Mouse (Mus musculus): ENCODE measurements around the gene Gprc5b. TPM values are rescaled to one million over a fixed set of nuclear protein-coding genes. Genes with fewer than 3 reads are reported as not detected.

Gene Gprc5b
- 9.7 and 11.5 TPM in 2 replicates for polyA plus RNA-seq (2015; fragmentation: Nextera tagmentation; extraction: Ambion mirVana)

DNA sequence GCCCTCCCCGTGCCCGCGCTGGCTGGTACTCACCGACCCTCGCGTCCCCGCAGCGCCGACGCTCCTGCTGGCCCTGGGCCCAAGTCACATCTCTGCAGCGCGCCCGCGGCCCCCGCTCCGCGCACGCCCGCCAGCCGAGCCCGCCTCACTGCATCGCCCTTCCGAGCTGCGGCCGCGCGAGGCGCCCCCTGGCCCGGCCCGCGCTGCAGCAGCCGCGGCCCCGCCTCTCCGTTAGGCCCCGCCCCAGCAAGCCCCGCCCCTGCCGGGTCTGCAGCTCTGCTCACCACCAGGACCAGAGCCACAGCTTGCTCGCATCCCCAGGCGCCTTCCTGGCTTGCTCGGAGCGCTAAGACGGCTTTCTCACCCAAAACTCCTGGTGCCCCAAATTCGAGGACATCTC lies at the start of gene Gprc5b:
Gene Gprc5b (minus strand): TSS at position 205 of the 400 bp plus-strand sequence.
- Histone ChIP-seq H3K27ac (peak within 1 kb of the TSS; percentile 75), H3K27me3 (peaks cover 3% of the 10 kb centered on the region; the same call in 1 of the 2 replicates), H3K9ac (peak within 1 kb of the TSS; percentile 85), H3K4me2 (peak within 1 kb of the TSS; percentile 94), H3K9me3 (no peaks in the 10 kb centered on the region), H3K36me3 (no peaks in the 10 kb centered on the region), H3K4me3 (peak within 1 kb of the TSS; percentile 70), H3K4me1 (peaks cover 37% of the 10 kb centered on the region)
- under 1% methylated on average over 44 of the region's 44 CpGs for WGBS
- peak; percentile 90 for ATAC-seq (ENCODE audit: insufficient number of reproducible peaks, insufficient read depth, low FRiP score, low TSS enrichment, low read depth)

GRCm38 (mm10) chr7:119041502-119041901 lies 46.5 kb upstream of the Gprc5b start:
- Histone ChIP-seq H3K4me3 (no peak overlapping the region), H3K27ac (no peak overlapping the region), H3K9me3 (no peaks in the 10 kb centered on the region), H3K27me3 (no peaks in the 10 kb centered on the region), H3K9ac (no peak overlapping the region), H3K36me3 (no peaks in the 10 kb centered on the region), H3K4me1 (no peaks in the 10 kb centered on the region), H3K4me2 (no peak overlapping the region)
- ATAC-seq (ENCODE audit: insufficient number of reproducible peaks, insufficient read depth, low FRiP score, low TSS enrichment, low read depth) = no peak

DNA sequence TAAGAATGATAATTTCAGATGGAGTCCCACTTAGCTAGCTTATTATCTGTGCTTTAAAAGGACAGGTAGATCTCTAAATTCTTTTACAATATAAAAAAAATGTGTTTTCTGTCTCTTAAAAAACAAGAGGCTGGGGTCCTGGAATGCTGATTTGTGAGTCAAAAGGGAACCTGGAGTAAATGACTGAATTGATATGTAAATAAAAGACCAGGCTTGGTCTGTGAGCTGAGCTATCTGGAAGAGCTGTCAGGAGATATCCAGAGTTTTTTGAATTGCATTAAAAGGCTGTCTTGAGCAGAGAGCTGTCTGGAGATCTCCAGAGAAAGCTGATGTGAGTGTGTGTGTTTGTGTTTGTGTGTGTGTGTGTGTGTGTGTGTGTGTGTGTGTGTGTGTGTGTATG lies 42.6 kb upstream of the Gprc5b start:
- Histone ChIP-seq H3K4me2 (no peak overlapping the region), H3K36me3 (no peaks in the 10 kb centered on the region), H3K4me1 (0 out of 2 replicates have a peak, but pooled peaks cover 3% of the 10 kb centered on the region), H3K27ac (no peak overlapping the region), H3K9ac (no peak overlapping the region), H3K27me3 (no peaks in the 10 kb centered on the region), H3K9me3 (no peaks in the 10 kb centered on the region), H3K4me3 (no peak overlapping the region)
- no peak for ATAC-seq (ENCODE audit: insufficient number of reproducible peaks, insufficient read depth, low FRiP score, low TSS enrichment, low read depth)

DNA sequence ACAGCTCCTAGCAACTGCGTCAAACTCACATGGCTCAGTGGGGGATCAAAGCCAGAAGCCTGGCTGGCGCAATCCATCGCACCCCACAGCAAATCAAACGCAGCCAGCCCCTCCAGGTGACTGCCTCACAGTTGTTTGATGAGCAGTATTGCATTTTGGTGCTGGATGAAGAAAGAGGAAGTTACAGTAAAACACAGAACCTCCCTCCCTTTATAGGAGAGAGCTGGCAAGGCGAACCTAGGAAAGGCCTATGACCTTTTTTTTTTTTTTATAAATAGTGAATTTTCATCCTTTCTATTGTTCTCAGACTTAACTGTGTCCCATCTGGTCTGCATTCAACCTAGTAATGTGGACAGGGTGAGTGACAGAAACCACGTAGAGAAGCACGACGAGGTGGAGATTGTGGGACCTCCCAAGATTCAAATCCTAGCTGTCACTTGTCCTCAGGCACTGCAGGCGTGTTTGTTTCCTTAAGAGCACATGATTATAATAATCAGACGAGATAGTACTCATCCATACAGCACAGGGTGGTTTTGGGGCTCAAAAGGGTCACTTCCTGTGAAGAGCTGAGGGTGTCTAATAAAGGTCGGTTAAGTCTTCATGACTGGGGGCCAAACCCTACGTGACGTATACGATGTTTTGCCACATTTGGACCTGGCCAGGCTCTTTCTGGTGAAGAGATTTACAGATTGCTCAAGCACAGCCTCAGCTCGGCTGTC lies 39.4 kb upstream of the Gprc5b start:
- Histone ChIP-seq H3K27ac (no peak overlapping the region), H3K4me1 (0 out of 2 replicates have a peak, but pooled peaks cover 3% of the 10 kb centered on the region), H3K9me3 (no peaks in the 10 kb centered on the region), H3K27me3 (no peaks in the 10 kb centered on the region), H3K4me3 (no peak overlapping the region), H3K36me3 (no peaks in the 10 kb centered on the region), H3K9ac (no peak overlapping the region), H3K4me2 (no peak overlapping the region)
- ATAC-seq (ENCODE audit: insufficient number of reproducible peaks, insufficient read depth, low FRiP score, low TSS enrichment, low read depth) = no peak
- 48% methylated on average over 15 of the region's 15 CpGs for WGBS

GRCm38 (mm10) chr7:119023394-119023921 lies 28.4 kb upstream of the Gprc5b start:
- H3K9me3 ChIP-seq = no peaks in the 10 kb centered on the region
- H3K4me3 ChIP-seq = no peak overlapping the region
- H3K27ac ChIP-seq = no peak overlapping the region
- H3K36me3 ChIP-seq = no peaks in the 10 kb centered on the region
- WGBS = 21% methylated on average over 17 of the region's 17 CpGs
- no peak for ATAC-seq (ENCODE audit: insufficient number of reproducible peaks, insufficient read depth, low FRiP score, low TSS enrichment, low read depth)
- H3K27me3 ChIP-seq = no peaks in the 10 kb centered on the region
- no peaks in the 10 kb centered on the region; the same call in 1 of the 2 replicates for H3K4me1 ChIP-seq
- H3K9ac ChIP-seq = no peak overlapping the region
- H3K4me2 ChIP-seq = 0 out of 2 replicates have a peak overlapping the region, but pooled peaks have one; percentile 14

DNA sequence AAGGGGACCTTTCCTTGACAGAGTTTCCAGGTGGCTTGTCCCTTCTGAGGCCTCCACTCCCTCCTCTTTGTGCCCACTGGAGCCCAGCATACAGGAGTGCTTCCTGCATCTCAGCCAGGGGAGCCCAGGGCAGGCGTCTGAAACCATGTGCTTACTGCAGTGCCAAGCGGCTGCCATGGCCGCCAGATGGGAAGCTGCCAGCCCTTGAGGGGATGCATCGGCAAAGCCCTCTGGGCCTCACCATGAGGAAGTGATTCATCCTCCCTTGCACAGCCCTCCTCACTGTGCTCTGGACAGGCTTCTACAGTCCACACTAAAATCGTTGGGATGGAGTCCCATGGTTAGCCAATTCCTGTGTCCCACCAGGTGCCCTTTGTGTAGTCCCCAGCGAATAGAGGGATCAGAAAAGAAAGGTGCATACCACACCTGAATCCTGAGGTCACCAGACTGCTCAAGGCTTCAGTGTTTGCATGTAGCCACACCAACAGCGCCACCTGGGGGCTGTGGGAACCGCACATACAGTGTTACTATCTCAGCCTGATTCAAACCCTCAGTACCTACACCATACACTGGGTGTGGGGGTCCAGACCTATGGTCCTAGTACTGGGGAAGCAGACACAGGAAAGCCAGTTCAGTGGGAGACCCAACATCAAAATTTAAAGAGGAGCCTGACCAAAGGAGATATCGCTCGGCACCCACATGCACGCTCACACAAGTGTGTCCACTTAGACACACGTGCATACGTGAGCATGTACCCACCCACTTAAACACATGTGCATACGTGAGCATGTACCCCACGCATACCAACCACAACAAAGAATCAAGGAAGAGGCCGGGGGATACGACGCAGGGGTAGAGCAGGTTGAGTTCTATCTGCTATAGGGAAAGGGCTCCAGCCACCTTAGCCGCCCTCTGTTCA lies 27.5 kb upstream of the Gprc5b start:
- ATAC-seq (ENCODE audit: insufficient number of reproducible peaks, insufficient read depth, low FRiP score, low TSS enrichment, low read depth) = no peak
- Histone ChIP-seq H3K27me3 (no peaks in the 10 kb centered on the region), H3K9me3 (no peaks in the 10 kb centered on the region), H3K27ac (no peak overlapping the region), H3K4me1 (no peaks in the 10 kb centered on the region; the same call in 1 of the 2 replicates), H3K4me3 (no peak overlapping the region), H3K4me2 (no peak overlapping the region), H3K9ac (no peak overlapping the region), H3K36me3 (no peaks in the 10 kb centered on the region)
- WGBS = 75% methylated on average over 19 of the region's 19 CpGs

DNA sequence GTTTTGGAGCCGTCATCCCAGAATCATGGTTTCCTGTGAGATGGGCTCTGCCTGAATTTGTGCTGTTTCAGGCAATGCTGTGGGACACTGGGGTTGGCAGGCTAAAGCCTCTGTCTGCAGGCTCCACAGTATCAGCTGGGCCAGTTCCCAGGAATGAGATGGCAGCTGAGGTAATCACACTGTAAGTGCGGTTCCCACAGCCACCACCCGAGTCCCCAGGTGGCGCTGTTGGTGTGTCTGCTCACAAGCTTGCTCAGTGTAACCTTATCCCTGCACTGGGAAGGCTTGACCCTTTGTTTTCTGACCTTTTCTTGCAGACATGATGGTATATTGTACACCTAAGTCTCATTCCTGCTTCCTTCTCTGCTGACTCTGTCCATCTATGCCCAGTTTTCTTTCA lies 24.5 kb upstream of the Gprc5b start:
- no peak for ATAC-seq (ENCODE audit: insufficient number of reproducible peaks, insufficient read depth, low FRiP score, low TSS enrichment, low read depth)
- Histone ChIP-seq H3K36me3 (no peaks in the 10 kb centered on the region), H3K4me2 (no peak overlapping the region), H3K9me3 (no peaks in the 10 kb centered on the region), H3K4me3 (no peak overlapping the region), H3K27me3 (no peaks in the 10 kb centered on the region; the same call in 1 of the 2 replicates), H3K27ac (no peak overlapping the region), H3K9ac (no peak overlapping the region), H3K4me1 (no peaks in the 10 kb centered on the region; the same call in 1 of the 2 replicates)
- 16% methylated on average over 4 of the region's 4 CpGs for WGBS

- no peaks in the 10 kb centered on the region for H3K36me3 ChIP-seq
- WGBS = 4% methylated on average over 3 of the region's 3 CpGs
- H3K9ac ChIP-seq = no peak overlapping the region
- H3K27me3 ChIP-seq = no peaks in the 10 kb centered on the region; the same call in 1 of the 2 replicates
- H3K4me2 ChIP-seq = no peak overlapping the region
- no peak overlapping the region for H3K4me3 ChIP-seq
- H3K27ac ChIP-seq = no peak overlapping the region
- ATAC-seq (ENCODE audit: insufficient number of reproducible peaks, insufficient read depth, low FRiP score, low TSS enrichment, low read depth) = no peak
- H3K4me1 ChIP-seq = no peaks in the 10 kb centered on the region
- H3K9me3 ChIP-seq = no peaks in the 10 kb centered on the region
These were observed 20.7 kb upstream of the Gprc5b start for GRCm38 (mm10) chr7:119015736-119016135.

GRCm38 (mm10) chr7:119010854-119011529 lies 16.0 kb upstream of the Gprc5b start:
- Histone ChIP-seq H3K4me2 (no peak overlapping the region), H3K9me3 (no peaks in the 10 kb centered on the region), H3K27ac (no peak overlapping the region), H3K36me3 (no peaks in the 10 kb centered on the region), H3K9ac (no peak overlapping the region), H3K4me3 (no peak overlapping the region), H3K27me3 (no peaks in the 10 kb centered on the region), H3K4me1 (no peaks in the 10 kb centered on the region)
- no peak for ATAC-seq (ENCODE audit: insufficient number of reproducible peaks, insufficient read depth, low FRiP score, low TSS enrichment, low read depth)
- 15% methylated on average over 5 of the region's 5 CpGs for WGBS

DNA sequence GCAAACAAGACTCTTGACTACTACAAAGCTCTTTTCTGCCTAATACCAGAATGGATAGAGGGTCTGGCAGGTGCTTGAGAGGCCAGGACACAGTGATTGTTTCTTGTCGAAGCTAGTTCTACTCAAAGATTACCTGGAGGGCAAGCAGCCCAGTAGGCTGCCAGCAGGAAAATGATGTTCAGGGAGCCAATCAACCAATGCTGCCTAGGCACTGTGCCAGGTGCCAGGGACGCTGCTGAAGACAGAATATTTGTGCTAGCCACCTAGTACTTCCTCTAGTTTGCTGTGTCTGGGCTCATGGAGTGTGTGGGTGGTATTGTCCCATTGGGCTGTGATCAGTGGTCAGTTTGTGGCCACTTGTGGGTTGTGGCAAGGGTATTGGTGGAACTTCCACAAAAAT lies 7.5 kb upstream of the Gprc5b start:
- Histone ChIP-seq H3K9ac (no peak overlapping the region), H3K36me3 (no peaks in the 10 kb centered on the region), H3K4me2 (no peak overlapping the region), H3K9me3 (no peaks in the 10 kb centered on the region), H3K27ac (no peak overlapping the region), H3K4me1 (no peaks in the 10 kb centered on the region), H3K27me3 (no peaks in the 10 kb centered on the region; the same call in 1 of the 2 replicates), H3K4me3 (no peak overlapping the region)
- ATAC-seq (ENCODE audit: insufficient number of reproducible peaks, insufficient read depth, low FRiP score, low TSS enrichment, low read depth) = no peak
- WGBS = 53% methylated on average over 2 of the region's 2 CpGs

DNA sequence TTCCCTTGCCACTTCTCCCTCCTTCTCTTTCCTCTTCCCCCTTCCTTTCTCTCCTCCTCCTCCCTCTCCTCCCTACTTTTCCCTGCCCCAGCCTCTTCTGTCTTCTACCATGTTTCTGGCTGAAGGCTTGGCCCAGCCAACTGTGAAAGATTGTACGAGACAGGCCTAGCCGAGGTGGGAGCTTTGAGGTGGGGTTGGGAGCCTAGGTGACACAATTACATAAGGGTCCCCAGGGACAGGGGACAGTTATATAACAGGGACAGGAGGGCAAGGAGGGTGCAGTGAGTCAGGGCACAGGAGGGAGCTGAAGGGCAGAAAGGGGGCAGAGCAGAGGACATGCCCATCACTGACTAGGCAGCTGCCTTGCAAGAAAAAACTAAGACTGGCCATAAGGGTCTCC lies 7.0 kb upstream of the Gprc5b start:
- Histone ChIP-seq H3K4me2 (no peak overlapping the region), H3K36me3 (no peaks in the 10 kb centered on the region), H3K9me3 (no peaks in the 10 kb centered on the region), H3K27ac (no peak overlapping the region), H3K4me1 (no peaks in the 10 kb centered on the region), H3K27me3 (no peaks in the 10 kb centered on the region; the same call in 1 of the 2 replicates), H3K9ac (no peak overlapping the region), H3K4me3 (no peak overlapping the region)
- no peak for ATAC-seq (ENCODE audit: insufficient number of reproducible peaks, insufficient read depth, low FRiP score, low TSS enrichment, low read depth)
- 75% methylated on average over 2 of the region's 2 CpGs for WGBS
